Mouse (Mus musculus) large intestine, adult 2 months (tissue): ENCODE results near the gene Hoxb4. TPM values are rescaled to one million over a fixed set of nuclear protein-coding genes. Genes with fewer than 3 reads are reported as not detected.

Experiments used
- DNase-seq: peaks from one replicate; pipeline ENCODE4 v3.0.0-alpha.2; 2012; ENCODE audit warnings: low read depth, low spot score
- WGBS: fragments of 180-500 bp; shearing (Covaris S2); methylation state at CpG from one replicate; pipeline ENCODE4 v1.1.7; 2018; 5-methylcytosine and 5-hydroxymethylcytosine counted together
- polyA plus RNA-seq: library from polyadenylated mRNA; depleted of rRNA; stranded (reverse); fragments of >200 nt; gene quantifications from 2 replicates; pipeline ENCODE4 v1.2.3, GENCODE M21; 2012

The Hoxb4 gene
- polyA plus RNA-seq, 1 experiment: 3.0 TPM

DNA sequence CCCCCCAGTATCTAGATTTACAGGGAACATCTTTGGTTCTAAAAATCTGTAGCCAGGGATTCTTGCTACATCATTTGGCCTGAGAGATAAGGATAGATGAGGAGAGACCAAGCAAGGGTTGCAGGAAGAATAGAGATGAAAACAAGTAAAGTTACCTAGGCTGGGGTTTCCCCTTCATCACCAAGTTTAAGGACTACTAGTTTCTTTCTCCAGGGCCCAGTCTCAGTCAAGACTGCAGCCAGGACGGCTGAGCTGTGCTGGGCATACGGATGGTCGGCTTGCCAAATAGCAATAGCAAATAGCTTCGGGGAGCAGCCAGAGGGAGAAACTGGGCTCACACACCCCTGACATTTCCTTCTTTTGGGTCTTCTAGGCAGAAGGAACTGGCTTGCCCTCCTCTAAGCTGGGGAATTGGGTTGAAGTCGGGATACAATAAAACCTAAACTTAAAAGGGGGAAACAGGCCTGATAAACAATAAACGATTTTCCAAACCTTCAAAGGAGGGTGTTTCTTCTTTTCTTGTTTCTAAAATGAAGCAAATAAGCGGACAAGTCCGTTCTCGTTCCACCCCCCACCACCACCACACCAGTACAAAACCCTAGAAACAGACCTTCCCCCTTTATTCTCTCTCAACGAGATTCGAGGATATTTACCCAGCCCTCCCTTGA lies 20.0 kb upstream of the Hoxb4 start:
- WGBS: 34% methylated on average over 11 of the region's 11 CpGs

DNA sequence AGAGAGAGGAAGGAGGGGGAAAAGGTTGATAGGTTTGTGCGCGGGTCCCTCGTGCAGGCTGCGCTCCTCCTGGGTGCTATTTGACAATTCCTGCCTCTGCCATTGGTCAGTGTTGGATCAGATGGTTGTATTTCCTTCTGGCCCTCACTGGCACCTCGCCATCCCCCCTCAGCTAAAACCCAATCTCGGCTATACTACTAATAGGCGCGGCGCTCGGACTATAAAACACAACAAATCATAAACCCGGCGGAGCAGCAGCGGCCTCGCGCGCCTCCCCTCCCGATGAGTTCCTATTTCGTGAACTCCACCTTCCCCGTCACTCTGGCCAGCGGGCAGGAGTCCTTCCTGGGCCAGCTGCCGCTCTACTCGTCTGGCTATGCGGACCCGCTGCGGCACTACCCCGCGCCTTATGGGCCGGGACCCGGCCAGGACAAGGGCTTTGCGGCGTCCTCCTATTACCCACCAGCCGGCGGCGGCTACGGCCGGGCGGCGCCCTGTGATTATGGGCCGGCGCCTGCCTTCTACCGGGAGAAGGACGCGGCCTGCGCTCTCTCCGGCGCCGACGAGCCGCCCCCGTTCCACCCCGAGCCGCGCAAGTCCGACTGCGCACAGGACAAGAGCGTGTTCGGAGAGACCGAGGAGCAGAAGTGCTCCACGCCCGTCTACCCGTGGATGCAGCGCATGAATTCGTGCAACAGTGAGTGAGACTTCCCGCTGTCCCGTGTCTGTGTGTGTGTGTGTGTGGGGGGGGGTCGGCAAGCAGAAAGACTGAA lies 19.0 kb upstream of the Hoxb4 start:
- WGBS: 1% methylated on average over 66 of the region's 66 CpGs
- DNase-seq: peak; percentile 55

More for the DNA sequence above, 20.0 kb upstream of the Hoxb4 start:
- no peak for DNase-seq

DNA sequence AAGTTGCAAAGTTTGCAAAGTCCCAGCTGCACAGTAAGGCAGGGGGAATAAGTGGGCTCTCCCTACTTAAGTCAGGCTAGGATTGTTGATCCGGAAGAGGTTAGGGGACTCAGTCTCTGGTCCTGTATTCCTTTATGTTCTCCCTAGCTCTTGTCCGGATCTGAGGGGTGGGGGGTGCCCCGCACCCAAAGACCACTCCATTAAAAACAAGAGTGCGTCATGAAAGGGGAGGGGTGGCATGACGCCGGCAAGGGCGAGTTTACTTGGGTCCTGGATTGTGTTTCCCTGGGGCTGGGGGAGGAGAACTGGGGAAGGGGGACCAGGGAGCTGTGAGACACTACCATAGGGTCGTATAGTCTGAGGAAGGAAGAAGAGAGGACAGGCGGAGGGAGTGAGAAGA lies 18.3 kb upstream of the Hoxb4 start:
- DNase-seq: no peak
- WGBS: 30% methylated on average over 9 of the region's 9 CpGs

DNA sequence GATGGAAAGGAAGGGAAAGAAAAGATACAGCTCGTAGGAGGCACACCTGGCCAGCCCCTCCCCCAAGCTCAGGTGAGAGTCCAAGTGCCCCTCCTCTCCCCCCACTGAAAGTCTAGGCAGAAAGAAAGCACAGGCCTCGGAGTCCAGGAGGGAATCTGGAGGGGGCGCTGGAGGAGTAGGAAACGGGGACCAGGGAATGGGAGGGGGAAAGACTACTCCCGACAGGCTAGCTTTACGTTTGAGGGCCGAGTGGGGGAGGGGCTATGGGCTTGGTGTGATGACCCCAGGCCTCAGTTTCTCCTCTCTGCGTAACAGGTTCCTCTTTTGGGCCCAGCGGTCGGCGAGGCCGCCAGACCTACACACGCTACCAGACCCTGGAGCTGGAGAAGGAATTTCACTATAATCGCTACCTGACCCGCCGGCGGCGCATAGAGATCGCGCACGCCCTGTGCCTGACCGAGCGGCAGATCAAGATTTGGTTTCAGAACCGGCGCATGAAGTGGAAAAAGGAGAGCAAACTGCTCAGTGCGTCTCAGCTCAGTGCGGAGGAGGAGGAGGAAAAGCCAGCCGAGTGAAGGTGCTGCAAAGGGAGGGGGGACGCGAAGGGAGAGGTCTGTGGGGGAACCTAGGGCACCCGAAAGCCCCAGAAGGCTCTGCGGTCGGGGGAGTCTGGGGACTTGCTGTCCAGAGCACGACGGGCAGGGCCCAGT lies 17.6 kb upstream of the Hoxb4 start:
- WGBS: 43% methylated on average over 35 of the region's 35 CpGs
- no peak for DNase-seq

DNA sequence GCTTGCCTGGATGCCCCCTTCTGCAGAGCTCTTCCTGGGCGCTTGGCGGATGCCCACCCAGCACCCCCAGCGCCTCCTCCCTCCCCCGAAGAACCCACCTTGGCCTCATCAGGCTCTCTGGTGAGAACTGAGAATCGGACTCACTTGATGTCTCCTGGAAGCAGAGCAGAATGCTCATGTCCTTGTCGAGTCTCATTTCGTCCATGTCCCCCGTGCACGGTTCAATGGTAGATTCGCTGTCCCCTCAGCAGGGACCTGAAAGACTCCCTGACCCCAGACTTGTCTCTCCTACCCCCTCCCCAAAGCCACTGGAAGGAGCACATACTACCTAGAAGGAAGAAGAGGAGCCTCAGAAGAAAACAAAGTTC lies 17.0 kb upstream of the Hoxb4 start:
- WGBS: 53% methylated on average over 10 of the region's 10 CpGs

DNA sequence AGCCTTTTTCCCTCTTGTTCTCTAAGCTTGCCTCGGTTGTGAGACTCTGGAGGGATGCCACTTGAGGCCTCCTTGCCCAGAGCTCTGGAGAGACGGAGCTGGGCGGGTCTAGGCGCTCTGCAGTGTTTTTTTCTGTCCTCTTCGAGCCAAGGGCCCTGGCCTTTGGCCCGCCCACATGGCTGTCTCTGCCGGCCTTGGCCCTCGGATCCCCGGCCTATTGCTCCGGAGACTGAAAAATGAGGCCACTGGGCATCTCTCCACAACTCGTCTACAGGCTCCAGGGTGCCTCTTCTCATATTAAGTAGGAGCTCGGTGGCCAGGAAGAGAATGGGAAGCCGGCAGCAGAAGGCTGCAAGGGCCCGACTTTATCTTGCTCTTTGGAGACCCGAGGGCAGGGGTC lies 16.2 kb upstream of the Hoxb4 start:
- no peak for DNase-seq
- WGBS: 33% methylated on average over 15 of the region's 15 CpGs

More for the DNA sequence above, 17.0 kb upstream of the Hoxb4 start:
- no peak for DNase-seq

DNA sequence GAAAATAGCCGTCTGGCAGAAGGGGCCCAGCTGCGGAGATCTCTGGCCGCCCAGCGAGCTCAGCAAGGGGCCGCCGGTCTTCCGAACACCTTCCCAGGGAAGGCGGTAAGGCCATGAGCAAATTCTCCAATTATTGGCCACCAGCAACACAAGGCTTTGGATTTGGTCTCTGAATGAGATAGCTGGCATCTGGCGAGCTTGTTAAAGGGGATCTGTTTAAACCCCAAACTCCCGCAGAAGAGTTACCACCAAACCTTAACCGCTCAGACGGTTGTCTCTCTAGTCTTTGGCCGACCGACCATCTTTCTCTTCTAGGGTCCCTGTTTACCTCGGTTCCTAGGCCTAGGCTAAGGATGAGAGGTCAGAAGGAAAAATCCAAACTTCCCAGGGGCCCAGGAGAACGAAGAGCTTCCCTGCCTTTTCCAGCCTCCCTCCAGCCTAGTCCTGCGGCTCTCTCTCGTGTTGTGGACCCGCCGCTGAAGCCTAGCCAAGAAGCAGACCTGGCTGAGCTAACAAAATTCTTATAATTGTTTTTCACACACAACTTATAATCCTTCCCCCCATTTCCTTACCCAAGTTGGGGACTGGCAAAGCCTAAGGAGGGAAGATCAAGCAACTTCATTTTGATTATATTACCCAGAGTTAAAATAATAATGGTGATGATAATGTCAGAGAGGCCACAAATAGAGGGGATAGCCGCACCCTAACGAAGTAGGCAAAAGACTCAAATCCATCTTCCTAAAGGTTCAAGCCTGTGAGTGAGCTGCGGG lies 15.5 kb upstream of the Hoxb4 start:
- DNase-seq: no peak
- 49% methylated on average over 23 of the region's 23 CpGs for WGBS

DNA sequence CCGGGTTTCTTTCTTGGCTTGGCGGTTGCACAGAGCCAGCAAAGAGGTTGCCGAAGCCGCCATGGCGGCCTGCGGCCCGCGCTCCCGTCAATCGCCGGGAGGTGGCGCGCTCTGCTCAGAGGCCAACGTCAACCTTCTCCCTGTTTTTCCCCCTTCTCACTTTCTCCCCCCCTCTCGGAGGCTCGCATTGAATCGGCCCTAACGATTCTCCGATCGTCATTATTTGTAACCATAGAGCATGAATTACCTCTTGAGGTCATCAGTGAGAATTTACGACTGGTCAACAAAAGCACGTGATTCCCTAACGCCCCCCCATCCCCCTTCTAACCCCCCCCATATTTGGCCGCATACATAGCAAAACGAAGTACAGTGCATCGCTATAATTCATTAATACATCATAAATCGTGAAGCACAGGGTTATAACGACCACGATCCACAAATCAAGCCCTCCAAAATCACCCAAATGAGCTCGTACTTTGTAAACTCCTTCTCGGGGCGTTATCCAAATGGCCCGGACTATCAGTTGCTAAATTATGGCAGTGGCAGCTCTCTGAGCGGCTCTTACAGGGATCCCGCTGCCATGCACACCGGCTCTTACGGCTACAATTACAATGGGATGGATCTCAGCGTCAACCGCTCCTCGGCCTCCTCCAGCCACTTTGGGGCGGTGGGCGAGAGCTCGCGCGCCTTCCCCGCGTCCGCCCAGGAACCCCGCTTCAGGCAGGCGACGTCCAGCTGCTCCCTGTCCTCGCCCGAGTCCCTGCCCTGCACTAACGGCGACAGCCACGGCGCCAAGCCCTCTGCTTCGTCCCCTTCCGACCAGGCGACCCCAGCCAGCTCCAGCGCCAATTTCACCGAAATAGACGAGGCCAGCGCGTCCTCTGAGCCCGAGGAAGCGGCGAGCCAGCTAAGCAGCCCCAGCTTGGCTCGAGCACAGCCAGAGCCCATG lies 14.6 kb upstream of the Hoxb4 start, which contains the start of gene Hoxb5:
Gene Hoxb5, plus strand, starts transcription at position 186 of the 949 bp plus-strand sequence.
- no peak for DNase-seq
- WGBS: 18% methylated on average over 69 of the region's 69 CpGs

DNA sequence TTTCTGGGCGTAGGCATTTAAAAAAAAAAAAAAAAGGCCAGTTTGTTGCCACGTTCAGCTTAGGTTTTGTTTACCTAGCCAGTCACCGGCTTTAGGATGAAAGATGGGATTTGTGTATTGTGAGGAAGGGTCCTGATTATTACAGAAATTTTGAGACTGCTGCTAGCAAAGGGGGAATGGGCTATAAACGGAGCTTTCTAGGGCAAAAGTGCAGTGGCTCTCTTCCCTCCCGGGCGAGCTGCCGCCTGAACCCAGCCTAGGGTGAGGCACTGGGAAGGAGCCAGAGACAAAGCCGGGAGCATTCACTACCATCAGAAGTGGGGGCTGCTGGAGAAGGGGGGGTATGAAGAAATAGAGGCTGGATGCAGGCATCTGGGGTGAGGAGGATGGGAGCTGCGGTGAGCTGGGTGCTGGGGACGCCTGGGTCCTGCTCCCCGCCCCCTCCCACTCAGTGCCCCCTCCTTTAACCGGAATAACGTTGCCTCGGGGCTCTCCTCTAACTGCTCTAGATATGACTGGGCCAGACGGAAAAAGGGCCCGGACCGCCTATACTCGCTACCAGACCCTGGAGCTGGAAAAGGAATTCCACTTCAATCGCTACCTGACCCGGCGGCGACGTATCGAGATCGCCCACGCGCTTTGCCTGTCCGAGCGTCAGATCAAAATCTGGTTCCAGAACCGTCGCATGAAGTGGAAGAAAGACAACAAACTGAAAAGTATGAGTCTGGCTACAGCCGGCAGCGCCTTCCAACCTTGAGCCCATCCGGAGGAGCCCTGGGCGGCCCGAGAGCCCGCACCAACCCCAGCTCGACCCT lies 13.5 kb upstream of the Hoxb4 start:
- 35% methylated on average over 38 of the region's 38 CpGs for WGBS
- DNase-seq: no peak

DNA sequence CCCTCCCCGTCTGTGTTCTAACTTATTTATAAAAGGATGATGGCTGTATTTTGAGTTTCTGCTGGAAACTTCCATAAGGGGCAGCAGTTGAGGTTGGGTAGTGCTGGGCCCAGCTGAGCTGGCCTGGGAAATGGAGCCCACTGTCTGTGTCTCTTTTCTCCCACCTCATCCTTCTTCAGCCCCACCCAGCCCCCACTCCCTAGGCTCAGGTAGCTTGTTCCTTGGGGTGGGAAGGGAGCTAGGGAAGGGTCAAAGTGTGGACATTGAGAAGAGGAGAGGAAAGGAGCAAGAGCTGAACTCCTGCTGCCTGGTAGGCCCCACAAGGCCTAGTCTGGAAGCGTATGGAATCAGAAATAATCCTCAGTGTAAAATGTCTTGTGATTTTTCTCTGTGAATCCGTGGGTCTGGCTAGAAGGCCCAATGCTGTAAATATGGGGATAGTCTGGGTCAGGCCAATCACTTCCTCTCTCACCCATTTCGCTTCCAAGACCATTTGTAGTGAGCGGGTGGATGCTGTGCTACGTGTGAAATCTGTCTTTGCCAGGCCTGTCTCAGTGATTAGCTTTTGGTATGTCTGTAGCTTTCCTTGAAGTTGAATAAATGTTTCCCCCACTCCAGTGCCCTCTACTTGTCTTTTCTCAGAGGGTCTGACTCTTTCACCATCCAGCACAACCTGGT lies 12.4 kb upstream of the Hoxb4 start:
- WGBS: 55% methylated on average over 6 of the region's 6 CpGs
- no peak for DNase-seq

DNA sequence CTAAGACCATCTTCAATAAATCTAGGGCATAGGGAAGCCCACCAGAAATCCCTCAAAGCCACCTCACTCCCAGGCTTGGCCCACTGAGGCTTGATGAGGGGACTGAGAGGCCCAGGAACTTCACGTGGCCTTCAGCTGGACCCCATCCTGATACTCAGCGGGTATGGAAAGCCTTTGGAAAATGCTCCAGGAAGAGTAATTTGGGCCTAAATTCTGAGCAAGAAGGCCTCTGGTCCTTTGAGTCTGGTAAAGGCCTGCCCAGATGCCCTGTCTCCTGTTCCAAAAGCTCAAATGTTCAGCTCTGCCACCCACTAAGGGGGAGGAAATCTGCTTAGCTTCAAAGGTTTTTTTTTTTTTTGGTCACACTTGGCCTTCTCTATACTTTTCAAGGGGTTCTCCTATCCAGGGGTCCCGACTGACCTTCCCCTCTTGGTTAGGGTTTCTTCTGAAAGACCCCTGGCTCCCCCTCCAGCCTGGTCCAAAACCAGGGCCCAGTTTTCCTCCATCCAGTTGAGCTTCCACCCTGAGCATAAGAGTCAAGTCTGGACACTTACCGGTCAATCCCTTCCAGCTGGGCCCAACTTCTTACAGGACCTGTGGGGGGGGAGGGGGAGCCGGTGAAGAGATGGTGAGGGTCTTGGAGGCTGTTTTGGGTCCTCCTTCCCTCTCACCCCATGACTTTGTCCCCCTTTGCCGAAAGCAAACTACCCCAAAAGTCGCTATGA lies 11.7 kb upstream of the Hoxb4 start:
- no peak for DNase-seq
- 31% methylated on average over 7 of the region's 7 CpGs for WGBS

DNA sequence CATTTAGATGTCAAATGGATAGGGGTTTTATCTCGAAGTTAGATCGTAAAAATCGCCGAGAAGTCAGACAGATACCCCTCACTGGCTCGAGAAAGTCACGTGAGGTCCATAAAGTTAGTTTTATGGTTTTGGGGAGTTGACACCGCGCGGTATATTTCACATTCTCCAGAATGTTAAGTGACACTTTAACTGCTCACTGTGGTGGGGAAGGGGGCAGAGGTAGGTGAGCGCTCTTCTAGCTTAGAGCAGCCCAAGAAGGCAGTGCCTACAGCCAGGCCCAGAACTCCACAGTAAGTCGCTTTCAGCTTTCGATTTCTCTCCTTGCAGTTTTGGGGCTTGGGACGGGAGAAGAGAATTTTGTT lies 11.2 kb upstream of the Hoxb4 start:
- DNase-seq: no peak
- 27% methylated on average over 13 of the region's 13 CpGs for WGBS

DNA sequence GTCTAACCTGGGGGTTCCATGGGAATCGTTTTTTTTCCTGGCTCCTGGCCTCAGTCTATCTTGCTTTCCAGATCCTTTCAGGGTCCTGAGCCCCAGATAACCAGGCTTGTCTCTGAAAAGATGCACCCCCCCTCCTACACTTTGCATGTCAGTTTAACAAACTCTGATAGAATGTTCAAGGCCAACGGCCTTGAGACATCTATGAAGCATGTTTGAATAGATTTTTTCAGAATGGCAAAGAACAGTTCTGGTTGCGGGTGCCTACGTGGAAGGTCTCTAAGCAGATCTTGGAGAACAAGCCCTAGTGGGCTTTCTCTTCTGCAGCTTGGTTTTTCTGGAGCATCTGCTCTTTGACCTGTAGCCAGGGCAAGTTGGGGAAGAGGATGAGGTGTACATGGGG lies 9.3 kb upstream of the Hoxb4 start:
- WGBS: 41% methylated on average over 4 of the region's 4 CpGs
- no peak for DNase-seq

DNA sequence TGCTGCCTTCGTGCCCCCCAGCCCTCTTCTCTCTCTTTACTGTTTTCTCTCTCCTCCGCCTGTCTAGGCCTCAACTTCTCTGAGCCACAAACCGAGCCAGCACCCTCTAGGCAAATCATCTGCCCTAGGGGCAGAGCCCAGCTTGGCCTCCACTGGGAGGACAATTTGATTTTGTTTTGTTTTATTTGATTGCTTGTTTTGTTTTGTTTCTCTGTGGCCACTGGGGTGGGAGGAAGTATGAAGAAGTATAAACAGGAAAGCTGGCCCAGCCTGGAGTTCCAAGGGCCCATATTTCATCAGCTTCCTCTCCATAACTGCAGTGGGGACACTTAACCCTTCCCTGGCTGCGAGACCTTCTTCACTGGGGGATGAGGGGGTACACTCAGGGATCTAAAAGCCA lies 8.8 kb upstream of the Hoxb4 start:
- 46% methylated on average over 4 of the region's 4 CpGs for WGBS
- no peak for DNase-seq

DNA sequence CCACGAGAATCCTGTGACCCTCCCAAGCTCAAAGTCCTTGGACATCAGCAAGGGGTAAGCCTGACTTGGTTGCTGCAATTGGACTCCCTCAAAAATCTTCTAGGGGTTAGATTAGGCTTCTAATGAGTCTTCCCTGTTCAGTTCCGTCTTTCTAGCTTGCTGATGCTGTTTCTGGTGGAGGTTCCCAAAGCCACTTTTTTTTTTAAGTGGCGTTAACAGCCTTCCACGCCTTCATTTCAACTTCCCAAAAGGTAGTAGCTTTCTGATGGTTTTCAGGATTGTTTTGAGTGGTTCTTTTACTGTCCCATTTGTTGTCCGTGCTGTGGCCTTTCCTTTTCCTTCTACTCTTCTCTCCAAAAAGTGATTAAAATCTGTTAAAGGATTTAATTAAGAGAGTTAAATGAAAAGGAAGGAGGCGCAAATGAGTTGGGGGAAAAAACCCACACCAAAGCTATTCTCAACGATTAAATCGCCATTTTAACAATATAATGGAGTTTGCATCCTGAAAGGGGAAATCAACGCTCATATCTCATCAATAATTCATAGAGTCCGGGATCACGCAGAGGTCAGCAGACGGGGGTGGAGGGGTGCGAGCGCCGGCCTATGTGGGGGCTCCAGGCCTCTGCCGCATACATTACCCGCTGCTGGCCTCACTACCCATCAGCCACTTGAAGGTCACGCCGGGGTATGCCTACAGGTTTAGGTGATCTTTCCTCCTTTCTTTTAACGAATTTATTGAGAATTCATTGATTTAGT lies 7.7 kb upstream of the Hoxb4 start:
- WGBS: 41% methylated on average over 20 of the region's 20 CpGs
- DNase-seq: no peak

DNA sequence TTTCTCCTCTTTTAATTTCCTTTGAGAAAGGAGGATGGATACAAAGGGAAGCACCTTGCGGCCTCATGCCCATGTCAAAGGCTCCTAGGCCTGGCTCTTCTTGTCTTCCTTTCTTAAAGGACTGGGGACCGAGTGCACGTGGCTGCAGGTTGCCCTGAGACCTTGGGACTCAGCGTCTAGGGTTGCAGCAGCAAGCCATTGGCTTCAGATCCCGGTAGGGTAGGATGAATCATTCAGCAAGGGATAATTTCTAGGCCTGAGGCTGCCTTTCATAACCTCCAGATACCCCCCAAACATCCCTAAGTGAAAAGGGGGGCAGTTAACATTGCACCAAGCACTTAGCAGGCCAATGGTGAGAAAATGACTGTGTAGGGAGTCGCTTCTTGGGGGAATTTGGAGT lies 7.0 kb upstream of the Hoxb4 start:
- no peak for DNase-seq
- WGBS: 16% methylated on average over 6 of the region's 6 CpGs
